Mouse (Mus musculus) thymus, adult 18-20 months (tissue): Measurements from ENCODE around the gene Kdm2a.
"Not testable (repeated sequence)": the region's sequence is repeated elsewhere in the genome, so short reads cannot be mapped to it uniquely, and the experiment has no call there.

Experiments used
- DNase-seq, 2 experiments: peaks; one replicate each; pipeline ENCODE4 v3.0.0; 2022; ENCODE audit warnings: mixed read lengths in 2 of 2

The Kdm2a gene

GRCm38 (mm10) chr19:4414631-4415030, 16.5 kb upstream of the Kdm2a start:
- DNase-seq, result no peak

GRCm38 (mm10) chr19:4409062-4409461, 11.0 kb upstream of the Kdm2a start:
- DNase-seq, result no peak

- DNase-seq, result no peak
These were observed 6.8 kb upstream of the Kdm2a start for GRCm38 (mm10) chr19:4404840-4405239.

- DNase-seq, result no peak
These were observed 874 bp upstream of the Kdm2a start for GRCm38 (mm10) chr19:4398959-4399358.

- no peak for DNase-seq
These were observed 504 bp upstream of the Kdm2a start for GRCm38 (mm10) chr19:4398630-4398948.

GRCm38 (mm10) chr19:4396998-4397797, 887 bp downstream of the Kdm2a start:
- peak; percentile 96 for DNase-seq

- peak; percentile 40 to 46 for DNase-seq
These were observed 1.7 kb downstream of the Kdm2a start for GRCm38 (mm10) chr19:4396081-4396997.

- no peak for DNase-seq
These were observed 10.8 kb downstream of the Kdm2a start for GRCm38 (mm10) chr19:4387276-4387675.

GRCm38 (mm10) chr19:4385026-4385425, 13.1 kb downstream of the Kdm2a start:
- no peak for DNase-seq

GRCm38 (mm10) chr19:4384322-4384721, 13.8 kb downstream of the Kdm2a start:
- DNase-seq, result no peak

- DNase-seq, result no peak
These were observed 14.8 kb downstream of the Kdm2a start for GRCm38 (mm10) chr19:4383306-4383705.

- not testable (repeated sequence) for DNase-seq
These were observed 15.8 kb downstream of the Kdm2a start for GRCm38 (mm10) chr19:4382303-4382702.

GRCm38 (mm10) chr19:4370656-4371055, 27.4 kb downstream of the Kdm2a start:
- DNase-seq, result no peak

- no peak for DNase-seq
These were observed 27.8 kb downstream of the Kdm2a start for GRCm38 (mm10) chr19:4370254-4370653.

- no peak for DNase-seq
These were observed 48.6 kb downstream of the Kdm2a start for GRCm38 (mm10) chr19:4349455-4349854.

- no peak for DNase-seq
These were observed 51.6 kb downstream of the Kdm2a start for GRCm38 (mm10) chr19:4346479-4346878.

GRCm38 (mm10) chr19:4338162-4338561, 59.9 kb downstream of the Kdm2a start:
- peak in 1 of 2 experiments; percentile 40 for DNase-seq

- peak; percentile 89 for DNase-seq
These were observed 64.3 kb downstream of the Kdm2a start for GRCm38 (mm10) chr19:4333791-4334190.

GRCm38 (mm10) chr19:4333100-4333775, 64.8 kb downstream of the Kdm2a start:
- no peak for DNase-seq

GRCm38 (mm10) chr19:4332653-4333052, 65.4 kb downstream of the Kdm2a start:
- peak in 1 of 2 experiments; percentile 53 for DNase-seq

GRCm38 (mm10) chr19:4331273-4331672, 66.8 kb downstream of the Kdm2a start:
- DNase-seq, result no peak

- no peak for DNase-seq
These were observed 67.5 kb downstream of the Kdm2a start for GRCm38 (mm10) chr19:4330603-4331002.

- DNase-seq, result no peak
These were observed 69.3 kb downstream of the Kdm2a start for GRCm38 (mm10) chr19:4328737-4329304.
